Mouse (Mus musculus) myocyte (in vitro differentiated cells): ENCODE data around the gene Med13l.

ENCODE experiments used
- MAX ChIP-seq: IDR thresholded peaks from one replicate; pipeline ENCODE4 v1.6.1; 2011; ENCODE audit warnings: low read depth, mild to moderate bottlenecking, control low read depth
- POLR2A ChIP-seq: IDR thresholded peaks from one replicate; pipeline ENCODE4 v1.6.1; 2011; ENCODE audit warnings: low read depth, mild to moderate bottlenecking, control low read depth, moderate library complexity; ENCODE audit not compliant: insufficient read length
- REST ChIP-seq: IDR thresholded peaks from one replicate; pipeline ENCODE4 v1.6.1; 2011; ENCODE audit warnings: mild to moderate bottlenecking, control low read depth, moderate library complexity; ENCODE audit not compliant: insufficient read depth, insufficient read length
- TCF12 ChIP-seq: IDR thresholded peaks from one replicate; pipeline ENCODE4 v1.6.1; 2011; ENCODE audit warnings: mild to moderate bottlenecking, control low read depth; ENCODE audit not compliant: poor library complexity, insufficient read depth, severe bottlenecking
- TCF3 ChIP-seq: IDR thresholded peaks from one replicate; pipeline ENCODE4 v1.6.1; 2011; ENCODE audit warnings: low read depth, control low read depth; ENCODE audit not compliant: insufficient read length

GRCm38 (mm10) chr5:118650007-118650548 lies 89.6 kb downstream of the Med13l start:
- no peak for TF ChIP-seq TCF12
- no peak for TF ChIP-seq TCF3
- no peak for TF ChIP-seq REST
- TF ChIP-seq POLR2A = no peak
- no peak for TF ChIP-seq MAX
